Mouse (Mus musculus): Measurements from ENCODE around the gene H3f3b.

- TF ChIP-seq POLR2A (IDR thresholded peaks at IDR 0.05; ENCODE audit: low read depth, low read length) (peak; percentile 81), CTCF (IDR thresholded peaks at IDR 0.05; ENCODE audit: borderline replicate concordance, insufficient read depth, low read length) (no peak)
Observed at GRCm38 (mm10) chr11:116030088-116030897, 2.5 kb upstream of the H3f3b start, which contains the start of gene Unk.
